Mouse (Mus musculus): ENCODE measurements around the gene Rmi2.

Gene Rmi2

DNA sequence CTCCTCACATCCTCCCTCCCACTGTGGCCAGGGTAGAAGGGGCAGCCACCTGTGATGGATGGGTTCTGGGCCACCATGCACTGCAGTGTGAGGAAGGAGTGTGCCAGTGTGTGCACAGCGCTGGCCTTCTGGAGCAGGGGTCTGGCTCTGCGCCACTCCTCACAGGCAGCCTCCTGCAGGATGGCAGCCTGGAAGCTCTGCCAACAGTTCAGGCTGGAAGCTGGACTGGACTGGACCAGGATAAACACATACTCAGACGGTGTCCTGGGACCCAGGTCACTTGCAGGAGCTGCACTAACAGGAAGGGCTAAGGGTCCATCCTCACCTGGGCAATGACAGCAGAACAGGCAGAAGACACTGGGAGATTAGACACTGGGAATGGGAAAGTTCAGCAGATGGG lies 98.5 kb downstream of the Rmi2 start:
- no peak for DNase-seq

DNA sequence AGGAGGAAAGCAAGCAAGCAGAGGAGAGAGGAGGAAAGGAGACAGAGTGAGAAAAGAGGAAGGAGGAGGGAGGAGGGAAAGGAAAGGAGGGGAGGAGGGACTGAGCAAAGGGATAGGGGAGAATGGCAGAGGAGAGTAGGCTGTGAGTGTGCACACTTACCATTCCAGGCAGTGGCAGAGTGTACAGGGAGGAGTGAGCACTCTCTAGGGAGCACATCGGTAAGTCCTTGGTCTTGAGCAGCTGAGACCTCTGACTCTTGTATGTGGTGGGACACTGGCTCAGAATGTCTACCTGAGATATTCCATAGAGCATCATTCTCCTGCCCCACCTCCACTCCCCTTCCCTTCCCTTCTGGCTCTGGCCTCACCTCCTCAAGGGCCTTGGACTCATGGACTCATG lies 99.2 kb downstream of the Rmi2 start:
- no peak for DNase-seq

DNA sequence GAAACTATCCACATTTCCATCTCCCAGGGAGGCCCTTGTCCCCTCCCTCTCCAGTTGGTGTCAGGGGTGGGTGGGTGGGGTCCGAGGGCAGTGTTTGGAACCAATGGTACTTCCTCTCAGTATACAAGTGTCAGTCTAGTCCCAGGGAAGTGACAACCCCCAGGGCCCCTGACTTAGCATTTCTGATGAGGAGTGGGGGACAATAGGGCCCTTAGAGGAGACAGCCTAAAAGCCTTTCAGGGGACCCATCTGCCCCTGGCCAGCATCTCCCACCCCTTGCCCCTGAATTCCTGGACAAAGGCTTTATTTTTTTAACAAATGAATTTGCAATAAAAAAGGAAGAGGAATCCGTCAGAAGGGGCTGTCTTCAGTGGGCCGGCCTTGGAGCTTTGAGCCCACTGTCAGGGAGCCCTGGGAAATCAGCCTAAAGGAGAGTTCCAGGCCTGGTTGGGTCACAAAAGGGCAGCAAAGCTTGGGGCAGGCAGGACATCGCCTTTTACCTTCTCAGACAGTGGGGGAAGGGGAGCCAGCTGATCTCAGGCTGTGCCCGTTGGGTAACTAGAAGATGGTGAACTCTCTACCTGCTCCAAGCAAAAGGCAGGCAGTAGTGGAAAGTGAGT lies 102.0 kb downstream of the Rmi2 start:
- no peak for DNase-seq

GRCm38 (mm10) chr16:10937497-10937896 lies 102.6 kb downstream of the Rmi2 start:
- DNase-seq: no peak

GRCm38 (mm10) chr16:10939932-10940331 lies 105.1 kb downstream of the Rmi2 start:
- no peak for DNase-seq

- DNase-seq: no peak
These were observed 105.8 kb downstream of the Rmi2 start for GRCm38 (mm10) chr16:10940661-10941060.
